Mouse (Mus musculus) hindbrain, embryonic 15.5 days (tissue): Measurements from ENCODE around the gene Atp5f1. TPM values are rescaled to one million over a fixed set of nuclear protein-coding genes. Genes with fewer than 3 reads are reported as not detected.
"Not testable (repeated sequence)": the region's sequence is repeated elsewhere in the genome, so short reads cannot be mapped to it uniquely, and the experiment has no call there.

Experiments used
- ATAC-seq: fragments of 200-750 bp; cut with Nextera tagmentation; 2 replicates; pipeline ENCODE4 v1.8.0; 2017; ENCODE audit warnings: low read depth, moderate number of reproducible peaks, moderate TSS enrichment; ENCODE audit not compliant: low FRiP score
- H3K27ac ChIP-seq: fragments of 300-500 bp; sonication (generic); replicated peaks from 2 replicates; pipeline ENCODE4 v1.5.1; 2015; ENCODE audit warnings: mild to moderate bottlenecking, inconsistent platforms
- H3K27me3 ChIP-seq: fragments of 300-500 bp; sonication (generic); 2 replicates; pipeline ENCODE4 v1.6.1; 2015; ENCODE audit warnings: control low read depth, inconsistent platforms
- H3K36me3 ChIP-seq: fragments of 300-500 bp; sonication (generic); 2 replicates; pipeline ENCODE4 v1.6.1; 2015; ENCODE audit warnings: control low read depth, inconsistent platforms
- H3K4me1 ChIP-seq: fragments of 300-500 bp; sonication (generic); replicated peaks from 2 replicates; pipeline ENCODE4 v1.6.1; 2015; ENCODE audit warnings: control low read depth, inconsistent platforms
- H3K4me2 ChIP-seq: fragments of 300-500 bp; sonication (generic); 2 replicates; pipeline ENCODE4 v1.6.1; 2015; ENCODE audit warnings: moderate library complexity, mild to moderate bottlenecking, inconsistent platforms
- H3K4me3 ChIP-seq: fragments of 300-500 bp; sonication (generic); 2 replicates; pipeline ENCODE4 v1.5.1; 2015; ENCODE audit warnings: mild to moderate bottlenecking, inconsistent platforms
- H3K9ac ChIP-seq: fragments of 300-500 bp; sonication (generic); 2 replicates; pipeline ENCODE4 v1.6.1; 2015; ENCODE audit warnings: inconsistent platforms
- H3K9me3 ChIP-seq: fragments of 300-500 bp; sonication (generic); 2 replicates; pipeline ENCODE4 v1.6.1; 2016; ENCODE audit warnings: control low read depth, inconsistent platforms
- WGBS: fragments of 180-500 bp; shearing (Covaris S2); methylation state at CpG from one replicate; pipeline ENCODE4 v1.1.7; 2015; 5-methylcytosine and 5-hydroxymethylcytosine counted together
- polyA plus RNA-seq: library from polyadenylated mRNA; unstranded; fragments of >200 nt; fragmentation: Nextera tagmentation; extraction: Ambion mirVana; gene quantifications from 2 replicates; pipeline ENCODE4 v1.2.1, GENCODE M21; 2015

Gene Atp5f1
- polyA plus RNA-seq: 499 and 527 TPM in 2 replicates

DNA sequence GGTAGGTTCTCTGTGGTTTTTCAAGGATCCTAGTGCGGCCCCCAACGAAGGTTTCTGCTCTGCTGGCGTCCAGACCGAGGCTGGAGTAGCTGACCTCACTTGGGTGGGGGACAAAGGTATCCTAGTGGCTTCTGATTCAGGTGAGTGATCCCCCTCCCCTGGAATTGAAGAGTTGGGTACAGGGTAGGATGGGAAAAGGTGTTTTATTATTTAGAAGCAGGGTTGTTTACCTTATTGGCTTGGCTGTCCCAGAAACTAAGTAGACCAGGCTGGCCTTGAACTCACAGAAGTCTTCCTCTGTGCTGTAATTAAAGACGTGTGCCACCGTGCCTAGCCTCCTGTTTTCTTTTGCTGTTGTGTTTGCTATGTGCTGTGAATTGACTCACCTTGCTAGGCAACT, at the start of gene Atp5f1:
Atp5f1 (minus strand) TSS at position 101 of the 400 bp plus-strand sequence.
- Histone ChIP-seq H3K4me3 (peak within 1 kb of the TSS; percentile 89), H3K9me3 (no peaks in the 10 kb centered on the region), H3K27ac (peak within 1 kb of the TSS; percentile 95), H3K27me3 (no peaks in the 10 kb centered on the region), H3K36me3 (peaks cover 43% of the 10 kb centered on the region), H3K9ac (peak within 1 kb of the TSS; percentile 95), H3K4me2 (peak within 1 kb of the TSS; percentile 94), H3K4me1 (peaks cover 39% of the 10 kb centered on the region)
- ATAC-seq: no peak
- WGBS: 4% methylated on average over 6 of the region's 6 CpGs

DNA sequence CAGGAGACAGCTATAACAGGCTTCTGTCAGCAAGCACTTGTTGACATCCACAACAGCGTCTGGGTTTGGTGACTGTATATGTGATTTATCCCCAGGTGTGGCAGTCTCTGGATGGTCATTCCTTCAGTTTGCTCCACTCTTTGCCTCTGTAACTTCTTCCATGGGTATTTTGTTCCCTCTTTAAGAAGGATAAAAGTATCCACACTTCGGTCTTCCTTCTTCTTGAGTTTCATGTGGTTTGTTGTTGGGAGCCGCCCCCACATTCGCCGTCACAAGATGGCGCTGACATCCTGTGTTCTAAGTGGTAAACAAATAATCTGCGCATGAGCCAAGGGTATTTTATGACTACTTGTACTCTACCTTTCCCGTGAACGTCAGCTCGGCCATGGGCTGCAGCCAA, 43.5 kb upstream of the Atp5f1 start:
- not testable (repeated sequence) for H3K4me1 ChIP-seq, H3K27me3 ChIP-seq, H3K27ac ChIP-seq, H3K4me3 ChIP-seq, H3K9me3 ChIP-seq, ATAC-seq, H3K4me2 ChIP-seq, H3K36me3 ChIP-seq, H3K9ac ChIP-seq
- WGBS: 69% methylated on average over 10 of the region's 10 CpGs

DNA sequence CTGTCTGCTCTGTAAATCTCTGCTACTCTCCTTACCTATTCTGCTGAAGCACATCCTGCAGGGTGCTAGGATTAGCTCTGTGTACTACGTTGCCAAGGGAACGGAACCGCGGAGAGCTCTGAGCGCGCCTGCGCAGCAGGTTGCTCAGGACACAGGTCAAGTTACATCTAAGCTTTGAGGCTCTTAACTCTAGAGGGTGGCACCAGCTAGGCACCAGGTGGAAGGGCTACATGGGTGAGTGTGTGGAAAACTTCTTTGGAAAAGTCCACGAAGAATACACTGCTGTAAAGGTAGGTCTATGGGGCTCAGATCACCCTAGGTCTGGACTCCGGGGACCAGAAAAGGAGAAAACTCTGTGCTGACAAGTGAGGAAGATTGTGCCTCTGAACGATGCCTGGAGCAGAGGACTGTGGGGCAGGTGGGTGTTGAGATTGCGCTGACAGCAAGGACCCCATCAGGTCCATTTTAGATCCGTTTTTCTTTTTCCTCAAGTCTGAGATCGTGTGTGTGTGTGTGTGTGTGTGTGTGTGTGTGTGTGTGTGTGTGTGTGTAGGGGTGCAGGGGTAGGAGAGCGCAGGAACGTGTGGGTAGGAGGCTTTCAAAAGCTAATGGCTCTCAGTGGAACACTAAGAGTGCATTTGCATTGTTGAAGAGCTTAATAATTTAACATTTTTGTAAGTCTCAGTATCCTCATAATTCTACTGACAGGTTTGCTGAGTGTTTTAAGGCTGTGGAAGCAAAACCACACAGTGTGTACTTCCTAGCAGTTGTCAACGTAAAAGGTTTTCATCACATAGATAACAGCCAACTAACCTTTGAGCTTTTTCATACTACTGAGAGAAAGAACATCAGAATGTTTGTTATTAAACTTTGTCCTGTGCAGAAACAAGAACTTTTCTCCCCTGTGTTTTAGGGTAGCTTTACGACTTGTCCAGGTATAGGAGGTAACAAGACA, 41.8 kb upstream of the Atp5f1 start:
- Histone ChIP-seq H3K9me3 (no peaks in the 10 kb centered on the region), H3K27ac (no peak overlapping the region), H3K4me1 (peaks cover 9% of the 10 kb centered on the region), H3K9ac (no peak overlapping the region; the same call in 1 of the 2 replicates), H3K27me3 (no peaks in the 10 kb centered on the region), H3K36me3 (no peaks in the 10 kb centered on the region), H3K4me3 (peak overlapping the region; percentile 35), H3K4me2 (peak overlapping the region; percentile 60)
- peak; percentile 94 for ATAC-seq
- 21% methylated on average over 17 of the region's 17 CpGs for WGBS

DNA sequence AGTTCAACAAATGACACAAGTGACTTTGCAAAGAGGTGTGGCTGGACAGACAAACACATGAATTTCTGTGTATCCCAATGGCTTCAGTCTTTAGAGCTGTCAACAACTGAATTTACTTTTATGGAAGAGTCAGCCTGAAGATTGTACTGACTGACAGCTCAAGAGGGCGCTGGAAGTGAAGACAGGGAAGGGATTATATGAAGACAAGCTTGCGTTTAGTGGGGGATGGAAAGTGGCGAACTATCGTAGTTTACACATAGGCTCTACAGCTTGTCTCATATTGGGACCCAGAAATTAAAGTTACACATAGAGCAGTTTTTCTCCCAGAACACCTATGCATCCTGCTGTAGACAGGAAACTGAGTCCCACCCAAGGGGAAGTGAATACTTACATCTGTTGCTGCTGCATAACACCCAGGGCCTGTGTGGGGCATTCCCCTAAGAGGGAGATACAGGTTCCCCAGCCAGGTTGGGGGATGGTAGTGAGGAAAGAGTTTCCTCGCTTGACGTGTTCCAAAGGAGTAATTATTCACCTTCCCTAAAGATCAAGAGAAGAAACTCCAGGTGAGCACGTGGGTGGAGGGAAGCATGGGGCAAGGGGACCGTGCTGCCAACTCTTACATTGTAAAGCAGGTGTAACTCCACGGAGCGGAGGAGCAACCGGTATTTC, 40.9 kb upstream of the Atp5f1 start:
- 23% methylated on average over 11 of the region's 11 CpGs for WGBS
- Histone ChIP-seq H3K27ac (no peak overlapping the region), H3K27me3 (no peaks in the 10 kb centered on the region), H3K9ac (no peak overlapping the region; the same call in 1 of the 2 replicates), H3K4me3 (peak overlapping the region; percentile 35), H3K4me2 (peak overlapping the region; percentile 60), H3K4me1 (peaks cover 9% of the 10 kb centered on the region), H3K9me3 (no peaks in the 10 kb centered on the region), H3K36me3 (no peaks in the 10 kb centered on the region)
- ATAC-seq: no peak

DNA sequence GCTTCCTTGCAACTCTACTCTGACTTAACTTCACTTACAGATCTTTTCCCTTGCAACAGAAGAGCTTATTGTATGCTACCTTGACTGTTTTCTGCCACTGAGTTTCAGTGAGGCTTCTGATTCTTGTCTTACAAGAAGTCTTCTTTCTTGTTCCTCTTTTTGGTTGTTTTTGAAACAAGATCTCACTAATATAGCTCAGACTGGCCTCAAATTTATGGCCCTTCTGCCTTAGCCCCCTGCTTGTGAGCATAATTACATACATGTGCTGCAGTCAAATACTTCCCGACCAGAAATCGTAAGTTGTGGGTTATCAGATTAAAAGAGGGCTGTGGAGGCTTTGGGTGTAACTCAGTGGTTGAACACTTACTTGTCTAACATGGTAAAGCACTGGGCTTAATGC, 34.8 kb upstream of the Atp5f1 start:
- Histone ChIP-seq H3K4me3 (no peak overlapping the region), H3K4me1 (no peaks in the 10 kb centered on the region), H3K27ac (no peak overlapping the region), H3K9ac (no peak overlapping the region), H3K27me3 (no peaks in the 10 kb centered on the region), H3K9me3 (no peaks in the 10 kb centered on the region), H3K36me3 (no peaks in the 10 kb centered on the region), H3K4me2 (no peak overlapping the region)
- ATAC-seq: no peak
- 80% methylated on average over 2 of the region's 2 CpGs for WGBS

DNA sequence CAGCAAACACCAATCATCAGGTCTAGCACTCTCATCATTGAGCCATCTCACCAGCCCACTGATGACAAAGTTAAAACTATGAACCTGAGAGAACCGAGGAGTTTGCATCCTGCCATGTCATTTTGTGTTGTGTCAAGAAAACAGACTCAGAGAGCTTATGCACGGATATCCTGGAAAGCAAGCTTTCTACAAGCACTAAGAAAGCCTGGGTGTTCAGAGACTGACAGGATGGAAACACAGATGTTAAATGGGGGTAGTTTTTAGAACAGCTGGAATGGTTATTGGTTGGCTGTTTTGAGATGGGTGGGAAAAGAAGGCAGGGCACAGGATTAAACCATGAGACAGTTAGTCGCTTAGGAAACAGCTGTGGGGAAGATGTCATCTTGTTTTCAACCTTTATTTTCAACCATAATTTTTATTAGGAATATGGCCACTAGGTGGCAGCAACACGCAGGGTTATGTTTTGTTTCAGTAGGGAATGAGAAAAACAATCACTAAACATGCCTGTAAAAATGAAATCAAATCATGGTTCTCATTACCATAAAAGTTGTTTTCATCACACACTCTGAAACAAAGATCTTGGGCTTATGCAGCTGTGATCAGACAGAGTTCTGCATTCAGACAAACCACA, 31.9 kb upstream of the Atp5f1 start:
- no peaks in the 10 kb centered on the region for H3K27me3 ChIP-seq
- no peak overlapping the region for H3K4me3 ChIP-seq
- H3K4me1 ChIP-seq: no peaks in the 10 kb centered on the region
- WGBS: 30% methylated on average over 4 of the region's 4 CpGs
- ATAC-seq: no peak; the same call in 1 of the 2 replicates
- H3K4me2 ChIP-seq: no peak overlapping the region
- H3K27ac ChIP-seq: no peak overlapping the region
- H3K36me3 ChIP-seq: no peaks in the 10 kb centered on the region
- H3K9me3 ChIP-seq: no peaks in the 10 kb centered on the region
- H3K9ac ChIP-seq: no peak overlapping the region

DNA sequence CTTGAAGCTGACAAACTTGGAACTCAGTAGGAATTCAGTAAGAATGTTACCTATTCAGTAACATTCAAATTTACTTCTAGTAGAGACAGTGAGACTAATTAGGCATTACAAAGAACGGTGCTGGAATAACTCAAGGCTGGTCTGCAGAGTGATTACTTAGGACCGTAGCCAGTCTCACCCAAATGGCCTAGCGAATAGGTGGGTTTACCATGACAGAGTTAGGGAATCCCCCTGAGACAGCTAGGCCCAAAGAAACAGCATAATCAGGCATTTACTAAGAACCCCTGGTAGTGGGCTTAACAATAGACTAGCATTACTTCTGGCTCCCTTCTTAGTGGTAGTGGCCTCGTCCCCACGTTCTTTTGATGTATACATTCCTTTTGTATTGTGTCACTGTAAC, 29.7 kb upstream of the Atp5f1 start:
- not testable (repeated sequence) for H3K4me3 ChIP-seq, H3K27me3 ChIP-seq, H3K36me3 ChIP-seq, H3K27ac ChIP-seq, H3K4me1 ChIP-seq, H3K4me2 ChIP-seq, ATAC-seq, H3K9me3 ChIP-seq, H3K9ac ChIP-seq
- 36% methylated on average over 5 of the region's 5 CpGs for WGBS

DNA sequence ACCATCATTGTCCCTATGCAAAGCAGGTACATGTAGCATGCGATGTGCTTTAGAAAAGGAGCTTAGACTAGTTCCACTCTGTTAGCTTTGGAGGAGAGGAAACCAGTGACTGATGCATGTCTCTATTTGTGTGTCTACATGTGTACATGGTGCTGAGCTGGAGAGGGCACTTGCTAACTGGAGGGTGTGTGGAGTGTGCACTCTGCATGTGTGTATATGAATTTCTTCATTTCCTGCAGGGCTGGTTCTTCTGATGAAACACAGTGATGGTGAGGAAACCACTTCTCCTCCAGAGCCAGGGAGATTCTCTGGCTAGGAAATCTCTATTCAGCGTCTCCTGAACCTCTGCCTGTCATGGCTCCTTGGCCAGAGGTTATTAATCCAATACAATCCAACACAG, 14.3 kb upstream of the Atp5f1 start:
- no peaks in the 10 kb centered on the region for H3K4me1 ChIP-seq
- no peaks in the 10 kb centered on the region for H3K9me3 ChIP-seq
- no peak overlapping the region for H3K27ac ChIP-seq
- peaks cover 13% of the 10 kb centered on the region for H3K36me3 ChIP-seq
- H3K4me3 ChIP-seq: no peak overlapping the region
- H3K9ac ChIP-seq: no peak overlapping the region
- H3K27me3 ChIP-seq: no peaks in the 10 kb centered on the region
- H3K4me2 ChIP-seq: no peak overlapping the region
- 86% methylated on average over 2 of the region's 2 CpGs for WGBS
- no peak for ATAC-seq

DNA sequence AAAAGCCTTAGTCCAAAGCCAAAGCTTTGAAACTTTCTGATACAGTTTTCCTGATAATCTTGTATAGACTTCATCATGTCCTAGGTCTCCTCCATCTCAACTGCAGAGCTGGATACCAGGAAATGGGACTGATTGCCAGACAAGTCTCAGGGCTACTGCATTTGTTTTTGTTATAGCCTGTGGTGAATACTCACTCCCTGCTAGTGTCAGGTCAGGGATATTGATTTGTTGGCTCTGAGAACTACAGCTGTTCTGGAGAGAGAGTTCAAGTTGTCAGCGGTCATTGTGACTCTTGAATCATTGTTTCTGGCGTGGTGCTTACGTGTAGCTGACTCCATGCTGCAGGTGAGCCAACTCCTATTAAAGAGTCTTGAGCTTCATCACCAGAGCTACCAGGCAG, 13.5 kb upstream of the Atp5f1 start, which contains the start of gene Ovgp1:
Ovgp1 (plus strand) TSS at position 301 of the 400 bp plus-strand sequence.
- 73% methylated on average over 3 of the region's 3 CpGs for WGBS
- H3K4me2 ChIP-seq: no peak within 1 kb of the TSS
- H3K9ac ChIP-seq: no peak within 1 kb of the TSS
- peaks cover 21% of the 10 kb centered on the region for H3K36me3 ChIP-seq
- H3K27ac ChIP-seq: no peak within 1 kb of the TSS
- no peak within 1 kb of the TSS for H3K4me3 ChIP-seq
- H3K27me3 ChIP-seq: no peaks in the 10 kb centered on the region
- no peaks in the 10 kb centered on the region for H3K4me1 ChIP-seq
- no peak for ATAC-seq
- H3K9me3 ChIP-seq: no peaks in the 10 kb centered on the region

DNA sequence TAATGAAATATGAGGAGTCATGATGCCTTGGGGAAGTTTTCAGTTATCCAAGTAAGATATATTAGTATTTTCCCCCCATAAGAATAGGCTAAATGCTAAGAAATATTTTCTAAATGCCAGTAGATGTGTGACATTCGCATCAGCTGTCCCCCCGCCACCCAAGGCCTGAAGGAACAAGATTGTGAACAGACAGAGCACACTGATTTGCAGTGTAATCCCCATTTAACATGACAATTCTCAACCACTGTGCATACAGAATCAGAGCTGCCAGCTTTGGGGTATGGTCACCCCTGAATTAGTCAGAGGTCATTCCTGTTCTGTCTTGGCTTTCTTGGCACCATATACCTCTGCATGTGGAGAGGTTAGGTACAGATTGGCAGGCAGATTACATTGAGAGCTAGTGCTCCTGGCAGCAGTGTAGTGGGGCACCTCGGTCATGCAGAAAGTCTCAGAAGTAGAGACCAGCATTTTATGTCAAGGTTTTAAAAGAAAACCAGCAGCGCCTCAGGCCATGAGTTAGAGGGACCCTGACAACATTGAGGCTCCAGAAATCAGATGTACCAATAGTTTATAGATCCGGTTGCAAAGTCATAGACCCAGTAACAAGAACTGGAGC, 12.0 kb upstream of the Atp5f1 start:
- H3K4me2 ChIP-seq: no peak overlapping the region
- ATAC-seq: no peak; the same call in 1 of the 2 replicates
- peaks cover 34% of the 10 kb centered on the region for H3K36me3 ChIP-seq
- no peak overlapping the region for H3K4me3 ChIP-seq
- H3K9ac ChIP-seq: no peak overlapping the region
- H3K27me3 ChIP-seq: no peaks in the 10 kb centered on the region
- no peak overlapping the region for H3K27ac ChIP-seq
- no peaks in the 10 kb centered on the region for H3K4me1 ChIP-seq
- H3K9me3 ChIP-seq: no peaks in the 10 kb centered on the region
- 87% methylated on average over 5 of the region's 5 CpGs for WGBS

DNA sequence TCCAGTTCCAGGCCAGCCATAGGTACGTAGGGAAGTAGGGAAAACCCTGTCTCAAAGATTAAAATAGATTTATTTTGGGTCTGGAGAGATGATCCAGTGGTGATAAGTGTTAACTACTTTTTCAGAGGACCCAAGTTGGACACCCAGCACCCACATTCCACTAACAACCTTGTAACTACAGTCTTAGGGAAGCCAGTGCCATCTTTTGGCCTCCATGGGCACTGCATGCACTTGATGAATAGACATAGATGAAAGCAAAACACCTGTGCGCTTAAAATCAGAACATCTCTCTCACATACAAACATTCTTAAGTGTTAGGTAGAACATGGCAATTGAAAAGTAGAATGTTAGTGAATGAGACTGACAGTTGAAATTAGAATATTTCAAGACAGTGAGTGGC, 801 bp upstream of the Atp5f1 start:
- no peak overlapping the region for H3K9ac ChIP-seq
- WGBS: 96% methylated on average over 2 of the region's 2 CpGs
- H3K36me3 ChIP-seq: peaks cover 47% of the 10 kb centered on the region

More for the DNA sequence above, 801 bp upstream of the Atp5f1 start:
- Histone ChIP-seq H3K4me2 (peak overlapping the region; percentile 94), H3K27me3 (no peaks in the 10 kb centered on the region), H3K9me3 (no peaks in the 10 kb centered on the region), H3K27ac (no peak overlapping the region), H3K4me3 (peak overlapping the region; percentile 89), H3K4me1 (peaks cover 39% of the 10 kb centered on the region)
- ATAC-seq: no peak
